Mouse (Mus musculus): ENCODE data around the gene Zfp334. TPM values are rescaled to one million over a fixed set of nuclear protein-coding genes. Genes with fewer than 3 reads are reported as not detected.

The Zfp334 gene
- polyA plus RNA-seq, 1 experiment from 2014 or later = 9.5 TPM

- 88% methylated on average over 5 of the region's 5 CpGs for WGBS
- H3K4me3 ChIP-seq = no peak overlapping the region
- no peak overlapping the region for H3K9ac ChIP-seq
- no peak overlapping the region for H3K4me2 ChIP-seq
- H3K36me3 ChIP-seq = no peaks in the 10 kb centered on the region
- no peaks in the 10 kb centered on the region for H3K4me1 ChIP-seq
- no peaks in the 10 kb centered on the region for H3K9me3 ChIP-seq
- ATAC-seq (ENCODE audit: insufficient number of reproducible peaks, insufficient read depth, low FRiP score, low TSS enrichment, low read depth) = no peak
- H3K27me3 ChIP-seq = 0 out of 2 replicates have a peak, but pooled peaks cover under 1% of the 10 kb centered on the region
- no peak overlapping the region for H3K27ac ChIP-seq
Observed at GRCm38 (mm10) chr2:165346180-165346579, 41.9 kb downstream of the Zfp334 start.

GRCm38 (mm10) chr2:165337191-165337590 lies 50.9 kb downstream of the Zfp334 start:
- H3K36me3 ChIP-seq = no peaks in the 10 kb centered on the region
- WGBS = 26% methylated on average over 3 of the region's 3 CpGs
- H3K27ac ChIP-seq = peak overlapping the region; percentile 39; the same call in 1 of the 2 replicates
- no peak for ATAC-seq (ENCODE audit: insufficient number of reproducible peaks, insufficient read depth, low FRiP score, low TSS enrichment, low read depth)
- H3K4me1 ChIP-seq = peaks cover 9% of the 10 kb centered on the region; the same call in 1 of the 2 replicates
- H3K9me3 ChIP-seq = no peaks in the 10 kb centered on the region
- H3K4me3 ChIP-seq = no peak overlapping the region
- H3K4me2 ChIP-seq = no peak overlapping the region
- no peak overlapping the region for H3K9ac ChIP-seq
- 0 out of 2 replicates have a peak, but pooled peaks cover 4% of the 10 kb centered on the region for H3K27me3 ChIP-seq

- ATAC-seq (ENCODE audit: insufficient number of reproducible peaks, insufficient read depth, low FRiP score, low TSS enrichment, low read depth) = no peak
- WGBS = 53% methylated on average over 14 of the region's 14 CpGs
- no peak overlapping the region for H3K27ac ChIP-seq
- no peak overlapping the region for H3K4me3 ChIP-seq
- H3K36me3 ChIP-seq = no peaks in the 10 kb centered on the region
- 0 out of 2 replicates have a peak overlapping the region, but pooled peaks have one; percentile 16 for H3K4me2 ChIP-seq
- H3K9ac ChIP-seq = no peak overlapping the region
- H3K4me1 ChIP-seq = peaks cover 9% of the 10 kb centered on the region; the same call in 1 of the 2 replicates
- H3K27me3 ChIP-seq = peaks cover 5% of the 10 kb centered on the region; the same call in 1 of the 2 replicates
- H3K9me3 ChIP-seq = no peaks in the 10 kb centered on the region
Observed at GRCm38 (mm10) chr2:165332610-165333210, 55.3 kb downstream of the Zfp334 start.

GRCm38 (mm10) chr2:165329703-165330102 lies 58.4 kb downstream of the Zfp334 start:
- Histone ChIP-seq H3K4me3 (no peak overlapping the region), H3K27ac (no peak overlapping the region), H3K36me3 (no peaks in the 10 kb centered on the region), H3K27me3 (peaks cover 5% of the 10 kb centered on the region; the same call in 1 of the 2 replicates), H3K4me2 (no peak overlapping the region), H3K9me3 (no peaks in the 10 kb centered on the region), H3K9ac (no peak overlapping the region), H3K4me1 (peaks cover 26% of the 10 kb centered on the region)
- 45% methylated on average over 3 of the region's 3 CpGs for WGBS
- ATAC-seq (ENCODE audit: insufficient number of reproducible peaks, insufficient read depth, low FRiP score, low TSS enrichment, low read depth) = no peak

GRCm38 (mm10) chr2:165328746-165329145 lies 59.3 kb downstream of the Zfp334 start:
- ATAC-seq (ENCODE audit: insufficient number of reproducible peaks, insufficient read depth, low FRiP score, low TSS enrichment, low read depth) = no peak
- H3K36me3 ChIP-seq = peaks cover under 1% of the 10 kb centered on the region; the same call in 1 of the 2 replicates
- H3K4me3 ChIP-seq = no peak overlapping the region
- H3K9me3 ChIP-seq = no peaks in the 10 kb centered on the region
- peaks cover 5% of the 10 kb centered on the region; the same call in 1 of the 2 replicates for H3K27me3 ChIP-seq
- no peak overlapping the region for H3K27ac ChIP-seq
- H3K9ac ChIP-seq = peak overlapping the region; percentile 27; the same call in 1 of the 2 replicates
- no peak overlapping the region for H3K4me2 ChIP-seq
- WGBS = 77% methylated on average over 5 of the region's 5 CpGs
- H3K4me1 ChIP-seq = peaks cover 35% of the 10 kb centered on the region

- H3K4me2 ChIP-seq = peak overlapping the region; percentile 91
- no peak overlapping the region for H3K27ac ChIP-seq
- peak overlapping the region; percentile 94; the same call in 1 of the 2 replicates for H3K4me3 ChIP-seq
- H3K4me1 ChIP-seq = peaks cover 36% of the 10 kb centered on the region
- no peak for ATAC-seq (ENCODE audit: insufficient number of reproducible peaks, insufficient read depth, low FRiP score, low TSS enrichment, low read depth)
- H3K9me3 ChIP-seq = no peaks in the 10 kb centered on the region
- WGBS = 55% methylated on average over 7 of the region's 7 CpGs
- peak overlapping the region; percentile 76; the same call in 1 of the 2 replicates for H3K9ac ChIP-seq
- H3K36me3 ChIP-seq = peaks cover 3% of the 10 kb centered on the region; the same call in 1 of the 2 replicates
- peaks cover 5% of the 10 kb centered on the region; the same call in 1 of the 2 replicates for H3K27me3 ChIP-seq
Observed at GRCm38 (mm10) chr2:165327386-165327785, 60.7 kb downstream of the Zfp334 start.

- WGBS = under 1% methylated on average over 55 of the region's 55 CpGs
- Histone ChIP-seq H3K27ac (peak within 1 kb of the TSS; percentile 82), H3K4me2 (peak within 1 kb of the TSS; percentile 91), H3K27me3 (peaks cover 5% of the 10 kb centered on the region; the same call in 1 of the 2 replicates), H3K9me3 (no peaks in the 10 kb centered on the region), H3K36me3 (peaks cover 7% of the 10 kb centered on the region; the same call in 1 of the 2 replicates), H3K4me1 (peaks cover 44% of the 10 kb centered on the region), H3K4me3 (peak within 1 kb of the TSS; percentile 94), H3K9ac (peak within 1 kb of the TSS; percentile 94)
- peak; percentile 96 for ATAC-seq (ENCODE audit: insufficient number of reproducible peaks, insufficient read depth, low FRiP score, low TSS enrichment, low read depth)
Observed at GRCm38 (mm10) chr2:165326304-165327190, 61.5 kb downstream of the Zfp334 start, which contains the start of gene Elmo2. Gene Elmo2, minus strand, starts transcription at chr2:165326479.

- Histone ChIP-seq H3K9me3 (no peaks in the 10 kb centered on the region), H3K27me3 (peaks cover 5% of the 10 kb centered on the region; the same call in 1 of the 2 replicates), H3K9ac (peak overlapping the region; percentile 94), H3K4me3 (peak overlapping the region; percentile 94), H3K4me1 (peaks cover 53% of the 10 kb centered on the region), H3K27ac (peak overlapping the region; percentile 80), H3K36me3 (peaks cover 7% of the 10 kb centered on the region; the same call in 1 of the 2 replicates), H3K4me2 (peak overlapping the region; percentile 75)
- peak; percentile 4; the same call in 1 of the 2 replicates for ATAC-seq (ENCODE audit: insufficient number of reproducible peaks, insufficient read depth, low FRiP score, low TSS enrichment, low read depth)
- WGBS = under 1% methylated on average over 30 of the region's 30 CpGs
Observed at GRCm38 (mm10) chr2:165325521-165326303, 62.3 kb downstream of the Zfp334 start.

Other genes with a start within 250 kb of the Zfp334 start
- gene Cdh22, start 153.4 kb downstream of the Zfp334 start, polyA plus RNA-seq (2015; fragmentation: Nextera tagmentation; extraction: Ambion mirVana) = 1.0 and 1.1 TPM in 2 replicates
- gene Slc35c2, start 100.4 kb downstream of the Zfp334 start, polyA plus RNA-seq (2015; fragmentation: Nextera tagmentation; extraction: Ambion mirVana) = 49.0 and 50.2 TPM in 2 replicates
- gene Elmo2, start 61.8 kb downstream of the Zfp334 start, polyA plus RNA-seq (2015; fragmentation: Nextera tagmentation; extraction: Ambion mirVana) = 90.2 and 98.6 TPM in 2 replicates
- gene Zfp663, start 19.5 kb downstream of the Zfp334 start, polyA plus RNA-seq (2015; fragmentation: Nextera tagmentation; extraction: Ambion mirVana) = 1.1 and 2.2 TPM in 2 replicates
- 0.21 TPM in 1 of 2 replicates, not detected in the other for gene Ocstamp, start 12.1 kb upstream of the Zfp334 start, polyA plus RNA-seq (2015; fragmentation: Nextera tagmentation; extraction: Ambion mirVana)
- gene Slc13a3, start 85.0 kb upstream of the Zfp334 start, polyA plus RNA-seq (2015; fragmentation: Nextera tagmentation; extraction: Ambion mirVana) = 0.40 and 0.42 TPM in 2 replicates
- 49.6 and 51.7 TPM in 2 replicates for gene Trp53rka, start 105.1 kb upstream of the Zfp334 start, polyA plus RNA-seq (2015; fragmentation: Nextera tagmentation; extraction: Ambion mirVana)
- gene Slc2a10, start 115.5 kb upstream of the Zfp334 start, polyA plus RNA-seq (2015; fragmentation: Nextera tagmentation; extraction: Ambion mirVana) = 12.9 and 14.7 TPM in 2 replicates
- 22.1 and 34.0 TPM in 2 replicates for gene Eya2, start 206.8 kb upstream of the Zfp334 start, polyA plus RNA-seq (2015; fragmentation: Nextera tagmentation; extraction: Ambion mirVana)

All from embryonic facial prominence, embryonic 13.5 days (tissue).